Mouse (Mus musculus): ENCODE data around the gene Tmem80.

The Tmem80 gene

DNA sequence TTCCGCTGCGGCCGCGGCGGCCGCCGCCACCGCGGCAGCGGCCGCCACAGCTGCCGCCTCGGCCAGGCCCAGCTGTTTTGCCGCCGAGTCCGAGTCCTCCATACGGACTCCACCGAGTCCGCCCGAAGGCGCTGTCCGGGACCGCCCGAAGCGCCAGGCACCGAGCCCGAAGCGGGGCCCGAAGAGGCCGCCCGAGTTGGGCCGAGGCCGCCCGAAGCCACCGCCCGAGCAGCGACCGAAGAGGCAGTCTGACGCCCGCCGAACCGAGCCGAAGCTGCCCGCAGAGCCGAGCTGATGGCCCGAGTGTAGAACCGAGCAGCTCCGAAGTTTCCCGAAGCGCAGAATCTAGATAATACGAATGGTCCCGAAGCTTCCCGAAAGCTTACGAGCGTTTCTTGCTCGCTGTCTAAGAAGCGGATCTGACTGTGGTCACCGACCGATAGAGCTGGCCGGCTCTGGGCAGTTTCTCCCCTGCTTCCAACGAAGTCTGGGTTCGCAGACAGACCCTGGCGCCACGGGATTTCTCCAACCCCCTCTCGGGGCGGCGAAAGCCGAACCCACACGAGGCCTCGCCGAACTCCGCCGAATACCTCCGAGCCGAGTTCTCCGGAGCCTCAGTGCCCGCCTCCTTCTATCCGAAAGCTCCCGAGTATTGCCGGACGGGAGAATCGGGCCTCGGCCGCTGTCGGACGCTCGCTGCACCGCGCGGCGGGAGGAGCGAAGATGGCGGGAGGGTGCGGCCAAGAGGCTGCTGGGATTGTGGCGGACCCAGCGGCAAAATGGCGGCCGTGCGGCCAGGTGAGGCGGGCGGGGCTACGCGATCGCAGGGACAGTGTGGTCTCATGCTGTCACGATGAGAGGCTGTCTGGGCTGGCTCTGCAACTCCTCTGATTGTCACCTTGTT, at the start of gene Tmem80, which contains the start of gene Deaf1:
Gene Tmem80 (plus strand): TSS at position 271 of the 904 bp plus-strand sequence.
Gene Deaf1 (minus strand): TSS at position 222 of the 904 bp plus-strand sequence.
- in situ Hi-C loops (cut with MboI, MseI) = no loop called here

DNA sequence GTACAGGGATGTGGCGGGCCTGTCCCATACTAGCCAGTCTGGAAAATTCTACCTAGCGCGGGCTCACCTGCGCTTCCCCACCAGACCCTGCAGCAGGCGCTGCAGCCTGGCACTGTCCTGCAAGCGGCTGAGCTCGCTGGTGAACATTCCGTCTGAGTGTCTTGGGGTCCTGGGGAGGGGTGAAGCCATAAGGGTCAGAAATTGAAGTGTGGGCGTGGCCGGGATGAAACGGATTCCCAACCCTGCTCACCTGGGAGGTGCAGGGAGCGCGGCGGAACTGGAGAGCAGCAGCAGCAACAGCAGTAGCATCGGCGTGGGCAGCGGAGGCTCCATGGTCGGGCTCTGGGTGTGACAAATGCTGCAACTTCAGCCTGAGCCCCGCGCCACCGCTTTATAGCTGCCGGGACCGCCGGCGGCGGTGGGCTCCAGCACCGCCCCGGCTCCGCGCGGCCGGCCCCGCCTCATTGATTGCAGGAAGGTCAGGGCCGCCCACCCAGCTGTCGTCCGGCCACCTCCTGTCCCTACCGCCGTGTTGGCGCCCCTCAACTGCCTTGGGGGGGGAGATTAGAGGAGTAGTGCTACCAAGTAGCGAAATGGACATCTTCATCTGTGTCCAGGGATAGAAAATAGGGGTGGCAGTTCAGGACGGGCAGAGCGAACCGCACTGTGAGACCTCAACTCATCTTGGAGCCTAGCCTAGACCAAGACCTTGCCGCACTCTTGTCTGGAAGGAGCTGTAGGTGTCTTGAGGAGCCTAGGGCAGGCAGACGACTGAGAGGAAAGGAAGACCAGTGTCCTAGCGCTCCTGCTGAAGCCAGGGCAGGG, 48.6 kb upstream of the Tmem80 start, which contains the start of gene Sct:
Gene Sct (minus strand): TSS at position 368 of the 825 bp plus-strand sequence.
- in situ Hi-C loops (cut with MboI, MseI) = no loop called here

DNA sequence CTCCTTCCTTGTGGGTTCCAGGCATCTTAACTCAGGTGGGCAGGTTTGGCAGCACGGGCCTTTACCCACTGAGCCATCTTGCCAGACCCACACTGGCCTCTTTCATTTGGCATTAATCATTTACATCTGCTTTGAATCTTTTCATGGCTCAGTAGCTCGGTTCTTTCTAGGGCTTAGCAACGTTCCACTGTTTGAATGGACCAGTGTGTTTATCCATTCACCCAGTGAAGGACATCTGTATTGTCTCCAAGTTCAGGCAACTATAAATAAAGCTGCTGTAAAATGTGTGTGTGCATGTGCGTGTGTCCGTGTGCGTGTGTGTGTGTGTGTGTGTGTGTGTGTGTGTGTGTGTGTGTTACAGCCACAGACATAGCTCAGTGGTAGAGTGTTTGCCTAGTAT, 46.1 kb upstream of the Tmem80 start:
- in situ Hi-C loops (cut with MboI, MseI) = no loop called here

DNA sequence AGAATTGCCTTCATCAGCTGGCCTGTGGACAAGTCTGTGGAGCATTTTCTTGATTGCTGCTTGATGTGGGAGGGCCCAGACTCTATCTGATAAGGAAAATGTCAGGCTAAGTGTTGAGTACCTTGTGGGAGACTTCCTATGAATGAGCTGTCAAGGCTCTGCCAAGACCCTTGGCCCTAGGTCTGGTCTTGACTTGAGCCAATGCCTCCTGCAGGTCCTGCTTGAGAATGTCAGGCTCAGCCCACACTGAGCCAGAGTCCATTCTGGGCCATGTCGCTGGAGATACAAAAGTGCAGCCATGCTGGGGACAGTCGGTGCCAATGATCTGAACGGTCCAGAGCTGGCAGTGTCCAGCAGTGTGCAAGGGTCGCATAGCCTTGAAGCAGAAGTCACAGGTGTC, 44.8 kb upstream of the Tmem80 start:
- in situ Hi-C loops (cut with MboI, MseI) = no loop called here

DNA sequence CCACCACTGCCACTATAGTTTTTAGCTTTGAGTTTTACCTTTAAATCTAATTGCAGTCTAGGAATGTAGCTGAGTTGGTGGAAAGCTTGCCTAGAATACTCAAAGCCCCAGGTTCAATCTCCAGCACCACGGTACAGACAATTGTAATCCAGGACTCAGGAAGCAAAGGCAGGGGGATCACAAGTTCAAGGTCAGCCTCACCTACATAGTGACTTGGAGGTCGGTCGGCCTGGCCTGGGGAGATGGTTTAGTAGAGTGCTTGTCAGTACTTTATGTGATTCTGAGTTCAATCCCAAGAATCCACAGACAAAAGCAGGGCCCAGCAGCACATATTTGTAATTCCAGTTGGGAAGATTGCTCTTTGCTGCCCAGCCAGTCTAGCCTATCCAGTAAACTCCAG, 39.5 kb upstream of the Tmem80 start:
- in situ Hi-C loops (cut with MboI, MseI) = no loop called here

DNA sequence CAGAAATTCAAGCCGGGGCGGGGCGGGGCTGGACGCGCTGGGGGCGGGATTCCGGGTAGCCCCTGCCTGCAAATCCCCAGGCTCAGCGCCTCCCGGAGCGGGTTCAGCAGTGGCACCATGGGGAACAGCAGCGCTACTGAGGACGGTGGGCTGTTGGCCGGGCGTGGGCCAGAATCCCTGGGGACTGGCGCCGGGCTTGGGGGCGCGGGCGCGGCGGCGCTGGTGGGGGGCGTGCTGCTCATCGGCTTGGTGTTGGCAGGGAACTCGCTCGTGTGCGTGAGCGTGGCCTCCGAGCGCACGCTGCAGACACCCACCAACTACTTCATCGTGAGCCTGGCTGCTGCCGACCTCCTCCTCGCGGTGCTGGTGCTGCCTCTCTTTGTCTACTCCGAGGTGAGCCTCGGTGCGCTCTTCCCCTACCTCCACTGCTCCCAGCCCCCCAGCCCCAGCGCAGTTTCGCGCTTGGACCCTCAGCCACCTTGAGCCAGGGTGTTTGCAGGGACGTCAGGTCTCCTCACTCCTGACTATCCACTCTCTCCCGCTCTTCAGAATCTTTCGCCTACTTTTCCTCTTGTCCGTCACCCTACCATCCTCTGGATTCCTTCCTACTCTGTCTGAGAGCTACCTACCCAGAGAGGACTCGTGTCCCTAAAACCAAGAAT, 35.5 kb upstream of the Tmem80 start, which contains the start of gene Drd4:
Gene Drd4 (plus strand): TSS at position 86 of the 662 bp plus-strand sequence.
- in situ Hi-C loops (cut with MboI, MseI) = no loop called here

DNA sequence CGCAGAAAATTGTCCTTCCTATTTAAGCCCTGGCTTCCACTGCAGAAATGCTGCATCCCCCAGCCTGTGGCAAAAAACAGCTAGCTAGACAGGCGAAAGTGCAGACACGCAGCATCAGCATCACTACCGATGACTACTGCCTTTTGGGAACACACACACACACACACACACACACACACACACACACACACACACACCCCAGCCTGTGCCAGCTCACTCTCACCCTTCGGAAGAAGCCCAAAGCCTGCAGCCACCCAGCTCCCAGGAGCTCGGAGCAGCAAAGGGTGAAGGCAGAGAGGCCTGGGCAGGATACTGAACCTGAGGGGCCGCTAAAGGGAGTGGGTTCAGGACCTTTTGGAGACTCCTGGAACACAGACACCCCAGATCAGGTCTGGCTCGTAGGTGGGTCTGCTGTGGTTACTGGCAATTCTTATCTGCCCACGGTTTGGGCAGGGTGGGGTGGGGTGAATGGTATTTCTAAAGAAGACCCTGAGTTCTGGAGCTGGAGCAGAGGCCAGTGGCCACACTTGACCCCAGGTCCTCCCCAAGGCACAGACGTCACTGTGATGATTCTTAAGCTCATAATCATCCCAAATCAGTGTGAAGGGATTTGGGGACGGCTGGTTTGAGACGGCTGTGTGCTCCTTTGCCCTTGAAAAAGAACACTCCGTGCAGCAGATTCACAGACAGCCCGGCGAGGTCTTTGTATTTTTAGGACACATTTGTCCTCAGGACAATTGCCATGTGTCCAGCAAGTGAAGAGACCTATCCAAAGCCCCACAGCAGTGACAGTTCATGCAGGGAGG, 34.8 kb upstream of the Tmem80 start:
- in situ Hi-C loops (cut with MboI, MseI) = no loop called here

DNA sequence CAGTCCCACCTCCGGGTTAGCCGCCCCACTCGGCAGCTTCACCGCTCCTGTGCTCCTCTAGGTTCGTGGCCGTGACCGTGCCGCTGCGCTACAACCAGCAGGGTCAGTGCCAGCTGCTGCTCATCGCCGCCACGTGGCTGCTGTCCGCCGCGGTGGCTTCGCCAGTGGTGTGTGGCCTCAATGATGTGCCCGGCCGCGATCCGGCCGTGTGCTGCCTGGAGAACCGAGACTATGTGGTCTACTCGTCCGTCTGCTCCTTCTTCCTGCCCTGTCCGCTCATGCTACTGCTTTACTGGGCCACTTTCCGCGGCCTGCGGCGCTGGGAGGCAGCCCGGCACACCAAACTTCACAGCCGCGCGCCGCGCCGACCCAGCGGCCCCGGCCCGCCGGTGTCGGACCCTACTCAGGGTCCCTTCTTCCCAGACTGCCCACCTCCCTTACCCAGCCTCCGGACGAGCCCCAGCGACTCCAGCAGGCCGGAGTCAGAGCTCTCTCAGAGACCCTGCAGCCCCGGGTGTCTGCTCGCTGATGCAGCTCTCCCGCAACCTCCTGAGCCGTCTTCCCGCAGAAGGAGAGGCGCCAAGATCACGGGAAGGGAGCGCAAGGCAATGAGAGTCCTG, 33.6 kb upstream of the Tmem80 start:
- in situ Hi-C loops (cut with MboI, MseI) = no loop called here

DNA sequence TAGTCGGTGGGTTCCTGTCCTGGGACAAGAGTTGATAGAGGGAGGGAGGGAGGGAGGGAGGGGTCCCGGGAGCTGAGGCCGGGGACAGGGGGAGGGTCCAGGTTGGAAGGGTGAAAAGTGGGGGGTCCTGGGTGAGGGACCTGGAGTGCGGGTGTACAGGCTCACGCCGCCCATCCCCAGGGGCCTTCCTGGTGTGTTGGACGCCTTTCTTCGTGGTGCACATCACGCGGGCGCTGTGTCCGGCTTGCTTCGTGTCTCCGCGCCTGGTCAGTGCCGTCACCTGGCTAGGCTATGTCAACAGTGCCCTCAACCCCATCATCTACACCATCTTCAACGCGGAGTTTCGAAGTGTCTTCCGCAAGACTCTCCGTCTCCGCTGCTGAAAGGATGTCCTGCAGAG, 33.1 kb upstream of the Tmem80 start:
- in situ Hi-C loops (cut with MboI, MseI) = no loop called here

DNA sequence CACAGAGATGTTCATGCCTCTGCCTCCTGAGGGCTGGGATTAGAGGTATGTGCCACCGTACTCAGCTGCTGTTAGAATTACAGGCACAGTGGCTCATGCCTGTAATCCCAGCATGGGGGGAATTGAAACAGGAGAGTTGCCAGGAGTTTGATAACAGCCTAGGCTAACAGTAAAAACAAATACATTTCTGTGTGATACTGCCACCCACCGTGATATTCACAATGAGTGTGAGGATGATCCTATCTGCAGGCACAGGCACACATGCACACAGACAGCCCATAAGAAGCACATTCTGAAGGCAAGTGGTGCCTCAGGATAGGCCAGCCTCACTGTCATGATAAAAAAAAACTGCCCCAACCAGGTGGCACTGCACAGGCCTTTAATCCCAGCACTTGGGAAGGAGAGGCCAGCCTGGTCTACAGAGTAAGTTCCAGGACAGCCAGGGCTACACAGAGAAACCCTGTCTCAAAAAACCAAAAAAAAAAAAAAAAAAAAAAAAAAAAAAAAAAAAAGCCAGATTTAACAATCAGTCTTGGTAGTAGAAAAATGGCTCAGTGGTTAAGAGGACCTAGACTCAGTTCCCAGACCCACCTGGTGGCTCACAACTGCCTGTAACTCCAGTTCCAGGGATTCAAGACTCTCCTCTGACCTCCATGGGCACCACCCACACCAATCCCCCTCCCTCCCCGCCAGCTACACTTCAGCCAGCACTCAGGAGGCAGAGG, 29.5 kb upstream of the Tmem80 start:
- in situ Hi-C loops (cut with MboI, MseI) = no loop called here

DNA sequence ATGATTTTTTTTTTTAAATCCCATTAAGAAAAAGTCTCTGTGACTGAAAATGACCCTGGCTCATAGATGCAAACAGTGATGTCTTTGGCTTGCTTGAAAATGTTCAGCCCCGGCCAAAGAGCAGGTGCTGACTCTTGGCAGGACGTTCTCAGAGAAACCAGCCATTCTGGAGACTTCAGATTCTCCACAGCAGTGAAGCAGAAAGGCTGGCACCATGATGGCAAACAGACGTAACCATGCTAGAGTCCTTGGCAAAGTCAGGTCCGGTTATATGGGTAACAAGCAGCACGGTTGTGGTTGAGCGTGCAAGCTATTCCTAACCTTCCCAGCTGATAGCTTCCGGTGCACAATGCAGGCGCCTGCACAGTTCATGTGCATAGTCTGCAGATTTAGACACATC, 28.4 kb upstream of the Tmem80 start:
- in situ Hi-C loops (cut with MboI, MseI) = no loop called here

DNA sequence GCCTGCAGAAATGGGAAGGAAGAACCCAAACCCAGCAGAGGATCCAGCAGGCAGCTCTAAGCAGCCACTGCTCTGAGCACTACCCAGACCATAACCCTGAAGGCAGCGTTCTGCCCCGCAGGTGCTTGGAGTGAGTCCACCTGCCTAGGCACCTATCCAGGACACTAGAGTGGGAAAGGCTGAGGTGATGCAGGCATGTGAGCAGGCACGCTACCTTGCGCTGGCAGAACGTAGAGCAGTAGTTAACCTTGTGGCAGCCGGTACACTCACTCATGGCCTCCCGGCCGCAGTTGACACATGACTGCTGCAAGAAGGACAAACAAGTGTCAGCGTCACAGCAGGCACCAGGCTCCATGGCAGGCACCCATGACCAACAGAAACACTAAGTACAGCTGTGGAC, 26.2 kb upstream of the Tmem80 start:
- in situ Hi-C loops (cut with MboI, MseI) = no loop called here

DNA sequence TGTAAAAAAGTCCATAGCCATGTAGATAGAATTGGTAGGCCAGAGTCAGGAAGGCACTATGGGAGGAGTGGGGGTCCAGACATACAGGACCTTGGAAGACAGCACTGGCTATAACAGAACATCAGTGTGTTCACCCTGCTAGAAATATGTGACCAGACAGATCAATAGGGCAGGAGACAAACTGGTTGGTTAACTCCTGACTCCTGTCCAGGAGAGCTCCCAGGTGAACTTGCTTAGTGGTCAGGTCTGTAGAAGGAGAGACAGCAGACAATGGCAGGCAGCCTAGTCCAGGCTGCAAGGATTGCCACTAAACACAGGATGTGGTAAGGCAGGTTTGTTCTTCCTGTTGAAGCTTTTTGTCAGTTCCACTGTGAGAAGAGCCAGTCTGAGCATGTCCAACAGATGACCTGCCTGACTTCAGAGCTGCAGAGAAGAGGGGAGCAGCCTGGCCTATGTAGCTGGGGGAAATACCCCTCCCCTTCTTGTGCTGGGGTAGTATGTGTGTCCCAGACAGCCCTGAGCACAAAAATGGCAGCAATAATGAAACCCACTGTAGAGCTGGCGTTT, 24.8 kb upstream of the Tmem80 start:
- in situ Hi-C loops (cut with MboI, MseI) = no loop called here

DNA sequence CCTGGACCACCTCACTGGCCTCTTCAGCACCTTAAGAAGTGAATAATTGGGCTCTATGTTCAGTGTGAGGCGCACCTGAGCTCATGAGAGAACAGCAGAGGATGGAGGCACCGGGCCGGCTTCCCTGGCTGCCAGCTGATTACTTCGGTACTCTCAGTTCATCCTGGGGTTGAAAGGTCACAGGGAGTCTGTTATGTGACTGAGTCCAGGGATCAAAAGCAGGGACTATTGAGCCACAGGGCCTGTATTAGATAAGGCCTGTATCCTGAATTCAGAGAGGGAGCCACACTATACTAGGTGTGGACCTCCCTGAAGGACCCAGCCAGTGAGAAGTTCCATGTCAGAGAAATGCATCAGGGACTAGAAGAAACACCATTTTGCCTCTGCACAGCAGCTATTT, 23.0 kb upstream of the Tmem80 start:
- in situ Hi-C loops (cut with MboI, MseI) = no loop called here

DNA sequence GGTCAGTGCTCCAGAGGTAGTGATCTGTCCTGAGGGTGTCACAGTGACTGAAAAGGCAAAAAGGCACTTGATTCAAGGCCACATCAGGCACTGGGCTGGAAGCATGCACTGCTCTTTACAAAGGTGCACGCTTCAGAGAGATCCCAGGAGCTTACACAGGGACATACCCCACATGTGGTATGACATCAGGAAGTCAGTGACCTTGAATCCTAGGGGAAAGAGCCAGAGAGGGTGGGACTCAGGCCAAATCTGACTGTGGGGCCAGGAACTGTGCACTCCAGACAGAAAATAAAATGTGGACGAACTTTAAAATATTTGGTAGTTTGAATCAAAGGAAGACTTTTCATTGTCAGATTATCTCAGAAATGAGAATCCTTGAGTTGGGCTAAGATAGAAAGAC, 13.1 kb upstream of the Tmem80 start:
- in situ Hi-C loops (cut with MboI, MseI) = loop anchor here (5.0 kb wide), 1 partner anchor 72 kb away; no protein-coding TSS in a partner anchor

DNA sequence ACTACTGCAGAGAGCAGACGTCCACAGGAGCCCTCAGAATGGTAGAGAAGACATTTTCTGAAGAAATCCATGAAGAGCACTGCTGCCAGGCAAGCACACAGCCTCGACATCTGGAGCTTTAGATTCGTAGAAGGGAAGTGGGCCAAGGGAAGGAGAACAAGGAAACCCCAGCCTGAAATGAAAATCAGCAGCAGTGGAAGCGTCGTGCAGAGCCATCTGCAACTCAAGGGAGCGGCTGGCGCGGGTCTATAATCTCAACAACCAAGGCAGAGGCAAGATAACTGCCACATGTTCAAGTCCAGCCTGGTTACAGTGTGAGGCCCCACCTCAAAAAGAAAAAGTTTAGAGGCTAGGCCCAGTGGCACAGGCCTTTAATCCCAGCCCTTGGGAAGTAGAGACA, 12.5 kb upstream of the Tmem80 start:
- in situ Hi-C loops (cut with MboI, MseI) = no loop called here

DNA sequence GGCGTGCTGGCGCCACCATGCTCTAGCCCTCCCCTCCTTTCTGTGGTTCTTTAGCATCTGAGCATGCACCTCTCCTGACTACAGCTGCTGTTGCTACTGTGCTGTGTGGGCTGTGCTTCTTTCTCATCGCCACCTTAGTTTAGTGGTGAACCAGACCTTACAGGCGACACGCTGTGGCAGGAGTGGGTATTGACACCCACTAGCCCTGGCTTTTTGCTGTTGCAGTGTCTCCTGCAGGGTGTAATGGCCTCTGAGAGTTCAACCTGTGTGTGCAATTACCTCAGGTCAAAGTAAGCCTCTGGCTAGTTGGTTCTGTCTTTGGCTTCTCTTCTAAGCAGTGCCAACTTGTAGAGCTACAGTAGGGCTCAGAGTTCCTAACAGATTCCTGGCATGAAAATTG, 11.6 kb upstream of the Tmem80 start:
- in situ Hi-C loops (cut with MboI, MseI) = no loop called here

DNA sequence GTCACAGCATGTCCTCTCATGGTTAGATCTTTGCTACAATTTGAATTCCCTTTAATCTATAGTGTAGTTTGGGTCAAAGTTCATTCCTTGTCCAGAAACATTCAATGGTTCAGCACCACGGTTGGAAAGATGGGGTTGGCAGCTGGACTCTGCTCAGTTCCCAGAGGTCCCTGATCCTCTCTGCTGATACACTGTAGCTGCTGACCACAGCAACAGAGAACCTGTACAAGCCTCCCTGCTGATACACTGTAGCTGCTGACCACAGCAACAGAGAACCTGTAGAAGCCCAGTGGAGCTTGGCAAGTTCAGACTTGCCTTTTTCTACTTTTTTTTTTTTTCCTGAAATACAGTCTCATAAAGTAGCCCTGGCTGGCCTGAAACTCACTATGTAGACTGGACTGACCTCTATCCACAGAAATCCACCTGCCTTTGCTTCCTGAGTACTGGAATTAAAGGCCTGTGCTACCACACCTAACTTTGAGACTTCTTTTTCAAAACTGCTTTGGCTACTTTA, 9.9 kb upstream of the Tmem80 start:
- in situ Hi-C loops (cut with MboI, MseI) = no loop called here

DNA sequence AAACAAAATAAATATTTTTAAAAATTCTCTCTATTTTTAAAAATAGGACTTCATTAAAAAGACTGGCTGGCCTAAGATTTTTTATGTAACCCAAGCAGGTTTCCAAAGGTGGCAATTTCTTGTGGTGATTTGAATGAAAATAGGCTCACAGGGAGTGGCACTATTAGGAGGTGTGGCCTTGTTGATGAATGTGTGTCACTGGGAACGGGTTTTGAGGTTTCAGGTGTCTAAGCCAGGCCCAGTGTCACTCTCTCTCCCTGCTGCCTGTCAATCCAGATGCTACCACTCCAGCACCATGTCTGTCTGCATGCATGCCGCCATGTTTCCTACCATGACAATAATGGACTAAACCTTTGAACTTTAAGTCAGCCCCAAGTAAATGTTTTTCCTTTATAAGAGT, 8.1 kb upstream of the Tmem80 start:
- in situ Hi-C loops (cut with MboI, MseI) = no loop called here
